Mouse (Mus musculus): ENCODE results near the gene Foxk1. TPM values are rescaled to one million over a fixed set of nuclear protein-coding genes. Genes with fewer than 3 reads are reported as not detected.

Foxk1 gene
- total and polyA plus RNA-seq, 3 experiments, result 8.2 to 20.2 TPM; not detected in 1

DNA sequence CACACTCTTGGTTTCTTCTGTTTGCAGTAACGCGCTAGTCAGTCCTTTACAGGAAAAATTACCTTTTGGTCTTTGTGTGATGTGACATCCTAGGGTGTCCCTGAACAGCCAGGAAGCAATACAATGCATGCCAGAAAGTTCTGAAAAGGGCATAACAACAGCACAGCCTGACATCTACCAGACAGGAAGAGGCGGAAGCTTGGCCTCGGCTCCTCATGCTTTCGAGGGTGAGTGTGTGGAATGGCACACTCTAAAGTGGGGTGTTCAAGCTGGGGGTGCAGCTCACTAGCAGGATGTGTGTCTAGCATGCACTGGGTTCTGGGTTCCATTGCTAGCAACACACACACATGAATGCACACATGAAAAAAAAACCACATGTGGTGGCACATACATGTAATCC lies 9.6 kb upstream of the Foxk1 start:
- H3K9ac ChIP-seq (ENCODE audit: control insufficient read depth, low read depth, low read length, poor library complexity, severe bottlenecking), result no peak overlapping the region
- no peaks in the 10 kb centered on the region for H3K27me3 ChIP-seq (ENCODE audit: control insufficient read depth in 1 of 2, insufficient read depth in 2 of 2, low read length in 2 of 2)
- H3K4me1 ChIP-seq (ENCODE audit: control insufficient read depth in 1 of 2, insufficient read depth in 2 of 2, low read length in 2 of 2), result peaks cover 13 to 14% of the 10 kb centered on the region in 2 experiments; a peak in 3 of 4 replicates
- no peaks in the 10 kb centered on the region for H3K79me2 ChIP-seq (ENCODE audit: control insufficient read depth, insufficient read depth, low read length, poor library complexity)
- TF ChIP-seq MEF2A (IDR thresholded peaks at IDR 0.05; ENCODE audit: extremely low read depth, insufficient replicate concordance, low read depth, low read length, poor library complexity, severe bottlenecking), result no peak
- no peak for TF ChIP-seq USF2 (IDR thresholded peaks at IDR 0.05; ENCODE audit: borderline replicate concordance in 1 of 2, insufficient read depth in 1 of 2, low read depth in 1 of 2, low read length in 2 of 2)
- peak overlapping the region in 1 of 2 experiments; percentile 35; a peak in 1 of 4 replicates for H3K4me3 ChIP-seq (ENCODE audit: control insufficient read depth in 1 of 2, insufficient read depth in 1 of 2, low read depth in 2 of 2, low read length in 2 of 2)
- DNase-seq (ENCODE audit: low read depth, low spot score), result no peak
- 0 out of 4 replicates have a peak, but pooled peaks cover 0 to 3% of the 10 kb centered on the region in 2 experiments for H3K36me3 ChIP-seq (ENCODE audit: control insufficient read depth in 1 of 2, insufficient read depth in 2 of 2, low read length in 2 of 2)
- H3K27ac ChIP-seq (ENCODE audit: control insufficient read depth, low read depth, low read length), result no peak overlapping the region
- H3K9me3 ChIP-seq (replicated peaks; ENCODE audit: insufficient read depth, low read length), result no peaks in the 10 kb centered on the region

DNA sequence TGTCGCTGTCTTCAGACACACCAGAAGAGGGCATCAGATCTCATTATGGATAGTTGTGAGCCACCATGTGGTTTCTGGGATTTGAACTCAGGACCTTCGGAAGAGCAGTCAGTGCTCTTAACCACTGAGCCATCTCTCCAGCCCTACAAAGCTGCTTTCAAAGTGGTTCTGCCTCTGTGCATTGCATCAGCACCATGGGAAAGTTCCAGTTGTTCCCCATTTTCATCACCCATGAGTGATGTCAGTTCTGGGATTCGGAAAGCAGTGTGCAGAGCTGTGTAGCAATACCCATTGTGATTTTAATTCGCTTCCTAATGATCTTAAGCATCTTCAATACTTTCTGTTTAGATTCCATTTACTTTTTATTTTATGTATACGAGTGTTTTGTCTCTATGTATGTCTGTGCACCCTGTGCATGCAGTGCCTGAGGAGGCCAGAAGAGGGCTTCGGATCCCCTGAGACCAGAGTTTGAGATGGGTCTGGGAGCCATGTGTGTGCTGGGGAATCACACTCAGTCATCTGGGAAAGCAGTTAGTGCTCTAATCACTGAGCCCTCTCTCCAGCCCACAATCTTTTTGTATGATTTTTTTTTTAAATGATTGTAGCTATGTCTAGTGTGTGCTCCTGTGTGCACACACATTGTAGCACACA lies 6.6 kb upstream of the Foxk1 start:
- Histone ChIP-seq H3K9ac (ENCODE audit: control insufficient read depth, low read depth, low read length, poor library complexity, severe bottlenecking) (no peak overlapping the region), H3K79me2 (ENCODE audit: control insufficient read depth, insufficient read depth, low read length, poor library complexity) (no peaks in the 10 kb centered on the region), H3K4me1 (ENCODE audit: control insufficient read depth in 1 of 2, insufficient read depth in 2 of 2, low read length in 2 of 2) (peaks cover 13 to 14% of the 10 kb centered on the region in 2 experiments; a peak in 3 of 4 replicates), H3K9me3 (replicated peaks; ENCODE audit: insufficient read depth, low read length) (no peaks in the 10 kb centered on the region), H3K27ac (ENCODE audit: control insufficient read depth, low read depth, low read length) (no peak overlapping the region), H3K27me3 (ENCODE audit: control insufficient read depth in 1 of 2, insufficient read depth in 2 of 2, low read length in 2 of 2) (no peaks in the 10 kb centered on the region), H3K36me3 (ENCODE audit: control insufficient read depth in 1 of 2, insufficient read depth in 2 of 2, low read length in 2 of 2) (0 out of 4 replicates have a peak, but pooled peaks cover 0 to 3% of the 10 kb centered on the region in 2 experiments), H3K4me3 (ENCODE audit: control insufficient read depth in 1 of 2, insufficient read depth in 1 of 2, low read depth in 2 of 2, low read length in 2 of 2) (no peak overlapping the region)
- DNase-seq (ENCODE audit: low read depth, low spot score), result peak; percentile 47
- TF ChIP-seq CTCF (IDR thresholded peaks at IDR 0.05 in 2 of 3, conservative IDR thresholded peaks at IDR 0.05 in 1 of 3; ENCODE audit: control insufficient read depth in 1 of 3, insufficient read depth in 1 of 3, low read depth in 2 of 3, low read length in 3 of 3, poor library complexity in 1 of 3, severe bottlenecking in 1 of 3) (peak; percentile 35 to 40 (median 36); a peak in 5 of 6 replicates), MAZ (IDR thresholded peaks at IDR 0.05; ENCODE audit: low read depth, low read length) (no peak)

DNA sequence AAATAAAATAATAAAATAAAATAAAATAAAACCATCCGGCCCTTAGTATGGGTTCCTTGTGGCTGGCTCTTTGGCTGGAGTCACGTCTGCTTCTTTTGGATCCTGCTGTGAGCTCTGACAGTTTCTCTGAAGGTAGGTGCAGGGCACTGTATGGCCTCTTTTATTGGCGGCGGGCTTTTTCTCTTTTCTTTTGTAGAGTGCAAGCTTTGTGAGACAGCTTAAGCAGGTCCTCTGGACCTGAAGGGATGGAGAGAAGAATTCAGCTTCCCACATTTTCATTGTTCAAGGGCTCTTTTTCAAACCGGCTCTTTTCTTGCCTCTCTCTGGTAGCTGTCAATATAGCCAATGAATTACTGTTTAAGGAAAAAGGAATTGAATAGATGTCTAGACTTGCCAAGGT lies 5.4 kb upstream of the Foxk1 start:
- Histone ChIP-seq H3K4me1 (ENCODE audit: control insufficient read depth in 1 of 2, insufficient read depth in 2 of 2, low read length in 2 of 2) (peaks cover 11 to 23% of the 10 kb centered on the region in 2 experiments), H3K79me2 (ENCODE audit: control insufficient read depth, insufficient read depth, low read length, poor library complexity) (no peaks in the 10 kb centered on the region), H3K9me3 (replicated peaks; ENCODE audit: insufficient read depth, low read length) (no peaks in the 10 kb centered on the region), H3K4me3 (ENCODE audit: control insufficient read depth in 1 of 2, insufficient read depth in 1 of 2, low read depth in 2 of 2, low read length in 2 of 2) (no peak overlapping the region), H3K36me3 (ENCODE audit: control insufficient read depth in 1 of 2, insufficient read depth in 2 of 2, low read length in 2 of 2) (peaks cover 0 to 6% of the 10 kb centered on the region in 2 experiments; a peak in 1 of 4 replicates), H3K27me3 (ENCODE audit: control insufficient read depth in 1 of 2, insufficient read depth in 2 of 2, low read length in 2 of 2) (no peaks in the 10 kb centered on the region), H3K9ac (ENCODE audit: control insufficient read depth, low read depth, low read length, poor library complexity, severe bottlenecking) (no peak overlapping the region), H3K27ac (ENCODE audit: control insufficient read depth, low read depth, low read length) (no peak overlapping the region)
- DNase-seq (ENCODE audit: low read depth, low spot score), result no peak
- TF ChIP-seq ELF1 (IDR thresholded peaks at IDR 0.05; ENCODE audit: low read depth, low read length) (no peak), POLR2AphosphoS2 (IDR thresholded peaks at IDR 0.05; ENCODE audit: low read length) (no peak), TCF12 (IDR thresholded peaks at IDR 0.05; ENCODE audit: low read depth, low read length) (no peak), MAFK (IDR thresholded peaks at IDR 0.05; ENCODE audit: borderline replicate concordance, low read depth, low read length) (no peak), RAD21 (IDR thresholded peaks at IDR 0.05; ENCODE audit: low read depth, low read length) (no peak), USF1 (IDR thresholded peaks at IDR 0.05; ENCODE audit: low read depth, low read length) (no peak), CHD2 (IDR thresholded peaks at IDR 0.05; ENCODE audit: low read length) (no peak), MAX (IDR thresholded peaks at IDR 0.05; ENCODE audit: low read length) (no peak), MEF2A (IDR thresholded peaks at IDR 0.05; ENCODE audit: extremely low read depth, insufficient replicate concordance, low read depth, low read length, poor library complexity, severe bottlenecking) (no peak), MYB (IDR thresholded peaks at IDR 0.05; ENCODE audit: low read depth, low read length) (no peak), HCFC1 (IDR thresholded peaks at IDR 0.05; ENCODE audit: low read depth, low read length) (no peak), SIN3A (IDR thresholded peaks at IDR 0.05; ENCODE audit: low read length) (no peak), ZC3H11A (IDR thresholded peaks at IDR 0.05; ENCODE audit: low read depth, low read length) (no peak), TBP (IDR thresholded peaks at IDR 0.05; ENCODE audit: low read depth, low read length) (no peak)

Measured in MEL (cell line).